Mouse (Mus musculus): ENCODE data around the gene Tnpo1.
"Not testable (repeated sequence)": the region's sequence is repeated elsewhere in the genome, so short reads cannot be mapped to it uniquely, and the experiment has no call there.

Tnpo1 gene

GRCm38 (mm10) chr13:98883774-98884173, 42.4 kb downstream of the Tnpo1 start:
- no peak for DNase-seq

GRCm38 (mm10) chr13:98881991-98882390, 44.2 kb downstream of the Tnpo1 start:
- DNase-seq = peak; percentile 29 to 54

DNA sequence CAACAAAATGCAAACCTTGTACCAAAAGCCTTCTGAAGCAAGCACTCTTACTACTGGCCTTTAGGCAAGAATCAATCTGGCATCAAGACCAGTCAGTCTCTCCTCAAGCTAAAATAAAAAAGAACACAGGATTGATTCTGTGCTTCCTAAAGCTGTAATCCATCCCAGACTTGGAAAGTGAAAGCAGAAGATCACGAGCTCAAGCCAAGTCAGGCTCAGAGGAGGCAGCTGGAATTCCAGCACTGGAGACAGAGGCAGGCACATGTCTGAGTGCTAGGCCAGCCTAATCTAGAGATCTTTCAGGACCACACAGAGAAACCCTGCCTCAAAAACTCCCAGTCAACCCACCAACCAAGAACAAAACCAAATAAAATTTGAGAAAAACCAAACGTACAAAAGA, 45.8 kb downstream of the Tnpo1 start:
- no peak for DNase-seq

DNA sequence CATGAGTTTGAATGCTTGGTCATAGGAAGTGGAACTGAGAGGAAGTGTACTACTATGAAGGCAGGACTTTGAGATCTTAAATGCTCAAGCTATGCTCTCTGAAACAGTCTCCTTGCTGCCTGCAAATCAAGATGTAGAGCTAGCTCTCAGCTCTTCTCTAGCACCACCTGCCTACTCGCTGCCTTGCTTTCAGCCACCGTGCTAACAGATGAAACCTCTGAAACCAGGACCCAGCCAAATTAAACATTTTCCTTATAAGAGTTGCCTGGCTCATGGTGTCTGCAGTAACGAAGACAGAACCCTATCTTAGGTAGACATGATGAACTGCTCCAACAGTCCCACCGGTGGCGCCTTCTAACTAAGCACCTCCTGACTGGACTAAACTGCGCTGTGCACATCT, 46.8 kb downstream of the Tnpo1 start:
- DNase-seq = no peak

- DNase-seq = no peak
Measured at GRCm38 (mm10) chr13:98877165-98877564, 49.0 kb downstream of the Tnpo1 start.

- DNase-seq = no peak
Measured at GRCm38 (mm10) chr13:98874727-98875126, 51.5 kb downstream of the Tnpo1 start.

GRCm38 (mm10) chr13:98872273-98872847, 53.8 kb downstream of the Tnpo1 start:
- no peak for DNase-seq

DNA sequence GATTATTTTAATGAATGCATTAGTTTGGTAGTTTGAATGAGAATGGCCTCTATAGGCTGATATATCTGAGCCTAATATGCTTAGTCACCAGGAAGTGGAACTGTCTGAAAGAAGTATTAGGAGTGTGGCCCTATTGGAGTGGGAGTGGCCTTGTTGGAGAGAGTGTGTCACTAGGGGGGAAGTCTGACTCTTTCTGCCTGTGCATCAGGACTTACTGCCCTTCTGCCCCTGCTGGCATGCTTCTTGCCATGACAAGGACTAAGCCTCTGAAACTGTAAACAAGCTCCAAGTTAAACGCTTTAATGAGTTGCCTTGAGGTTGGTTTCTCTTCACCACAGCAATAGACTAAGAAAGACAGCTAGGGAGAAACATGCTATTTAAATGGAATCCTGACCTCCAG, 54.9 kb downstream of the Tnpo1 start:
- peak; percentile 62 to 68 for DNase-seq

GRCm38 (mm10) chr13:98868236-98868923, 57.8 kb downstream of the Tnpo1 start:
- DNase-seq = peak; percentile 46 to 50

DNA sequence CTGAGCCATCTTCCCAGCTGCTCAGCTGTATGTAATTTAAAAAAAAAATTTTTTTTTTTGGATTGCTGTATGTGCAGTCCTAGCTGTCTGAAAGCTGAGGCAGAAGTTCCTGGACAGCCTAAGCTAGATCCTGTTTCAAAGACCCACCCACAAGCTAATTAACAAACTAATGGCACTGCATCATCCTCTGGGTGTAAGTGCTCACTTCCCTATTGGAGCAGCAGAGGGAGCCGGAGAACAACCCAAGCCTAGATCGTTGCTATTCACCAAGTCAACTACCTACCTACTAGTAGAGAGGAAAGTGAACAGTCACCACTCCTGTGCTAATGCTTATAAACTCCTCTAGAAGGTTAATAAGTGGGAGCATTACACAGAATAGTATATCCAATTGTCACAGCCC, 58.4 kb downstream of the Tnpo1 start:
- DNase-seq = peak; percentile 67 to 73

- no peak for DNase-seq
Measured at GRCm38 (mm10) chr13:98855291-98855690, 70.9 kb downstream of the Tnpo1 start.

GRCm38 (mm10) chr13:98845794-98846193, 80.4 kb downstream of the Tnpo1 start:
- no peak for DNase-seq

DNA sequence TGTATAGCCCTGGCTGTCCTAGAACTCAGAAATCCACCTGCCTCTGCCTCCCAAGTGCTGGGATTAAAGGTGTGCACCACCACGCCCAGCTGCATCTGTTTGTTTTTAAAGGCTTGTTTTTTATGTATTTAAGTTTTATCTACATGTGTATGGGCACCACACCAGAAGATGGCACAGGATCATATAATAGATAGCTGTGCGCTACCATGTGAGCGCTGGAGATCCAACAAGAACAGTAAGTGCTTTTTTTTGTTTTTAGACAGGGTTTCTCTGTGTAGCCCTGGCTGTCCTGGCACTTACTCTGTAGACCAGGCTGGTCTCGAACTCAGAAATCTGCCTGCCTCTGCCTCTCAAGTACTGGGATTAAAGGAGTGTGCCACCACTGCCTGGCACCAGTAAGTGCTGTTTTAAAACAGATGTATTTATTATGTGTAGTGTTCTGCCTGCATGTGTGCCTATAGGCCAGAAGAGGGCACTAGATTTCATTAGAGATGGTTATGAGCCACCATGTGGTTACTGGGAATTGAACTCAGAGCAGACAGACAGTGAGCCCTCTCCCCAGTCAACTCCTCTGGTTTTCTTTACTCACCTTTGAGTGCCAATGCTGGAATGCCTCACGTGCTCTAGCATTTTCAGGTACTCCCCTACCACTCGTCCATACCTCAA, 89.6 kb downstream of the Tnpo1 start:
- no peak for DNase-seq

GRCm38 (mm10) chr13:98835740-98836139, 90.4 kb downstream of the Tnpo1 start:
- DNase-seq = no peak

DNA sequence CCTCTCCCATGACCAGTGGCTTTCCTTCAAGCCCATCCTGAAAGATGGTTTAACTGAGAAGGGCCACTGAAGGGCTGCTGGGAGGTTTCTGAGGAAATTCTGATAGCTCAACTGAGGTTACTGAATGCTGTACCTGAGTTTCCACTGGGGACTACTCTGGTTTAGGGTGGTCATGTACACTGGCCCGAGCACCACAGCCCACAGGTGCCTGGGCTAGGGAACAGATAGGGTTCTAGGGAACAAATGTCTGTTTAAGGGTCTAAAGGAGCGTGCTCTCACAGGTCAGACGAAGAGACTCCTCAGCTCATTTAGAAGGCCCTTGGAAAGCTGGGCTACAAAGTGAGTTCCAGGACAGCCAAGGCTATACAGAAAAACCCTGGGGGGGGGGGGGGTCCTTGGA, 91.5 kb downstream of the Tnpo1 start:
- DNase-seq = no peak

- no peak for DNase-seq
Measured at GRCm38 (mm10) chr13:98834199-98834598, 92.0 kb downstream of the Tnpo1 start.

- no peak for DNase-seq
Measured at GRCm38 (mm10) chr13:98832451-98833450, 93.4 kb downstream of the Tnpo1 start.

DNA sequence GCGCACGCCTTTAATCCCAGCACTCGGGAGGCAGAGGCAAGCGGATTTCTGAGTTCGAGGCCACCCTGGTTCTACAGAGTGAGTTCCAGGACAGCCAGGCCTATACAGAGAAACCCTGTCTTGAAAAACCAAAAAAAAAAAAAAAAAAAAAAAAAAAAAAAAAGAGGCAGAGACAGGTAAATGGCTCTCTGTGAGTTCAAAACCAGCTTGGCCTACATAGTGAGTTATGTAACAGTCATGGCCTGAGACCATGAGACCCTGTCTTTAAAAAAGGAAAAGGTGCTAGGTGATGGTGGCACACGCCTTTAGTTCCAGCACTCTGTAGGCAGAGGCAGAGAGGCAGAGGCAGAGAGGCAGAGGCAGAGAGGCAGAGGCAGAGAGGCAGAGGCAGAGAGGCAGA, 97.2 kb downstream of the Tnpo1 start:
- DNase-seq = not testable (repeated sequence)

DNA sequence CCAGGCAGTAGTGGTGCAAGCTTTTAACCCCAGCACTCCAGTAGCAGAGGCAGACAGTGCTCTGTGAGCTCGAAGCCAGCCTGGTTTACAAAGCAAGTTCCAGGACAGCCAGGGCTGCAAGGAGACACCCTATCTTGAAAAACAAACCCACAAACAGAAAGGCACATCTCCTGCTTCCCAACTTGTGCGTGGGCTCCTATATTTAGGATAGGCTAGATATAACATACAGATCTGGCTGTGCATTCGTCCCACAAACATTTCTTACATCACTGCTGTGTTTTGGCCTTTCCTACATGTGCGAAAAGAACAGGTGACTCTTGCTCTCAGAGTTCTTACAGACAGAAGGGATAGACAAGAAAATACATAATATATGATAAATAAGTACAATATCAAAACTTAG, 100.6 kb downstream of the Tnpo1 start:
- no peak for DNase-seq

DNA sequence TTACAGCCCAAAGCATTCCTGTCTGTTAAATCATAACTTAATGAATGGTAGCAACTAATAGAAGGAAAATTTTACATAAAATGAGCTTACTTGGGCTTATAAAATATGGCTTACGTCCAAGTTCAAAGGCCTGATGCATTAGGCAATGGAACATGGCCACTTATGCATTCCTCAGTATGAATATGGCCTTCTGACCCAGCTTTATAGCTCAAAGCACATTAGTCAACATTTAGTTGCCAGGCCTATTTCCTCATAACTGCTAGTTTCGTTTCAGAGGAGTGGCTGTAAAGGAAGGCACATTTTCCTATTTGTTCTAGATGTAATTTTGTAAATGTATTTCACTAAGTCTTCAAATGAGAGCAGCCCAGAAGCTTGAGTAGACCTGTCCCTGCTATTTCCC, 107.1 kb downstream of the Tnpo1 start:
- DNase-seq = no peak

- peak; percentile 45 to 57 for DNase-seq
Measured at GRCm38 (mm10) chr13:98818205-98818604, 108.0 kb downstream of the Tnpo1 start.

DNA sequence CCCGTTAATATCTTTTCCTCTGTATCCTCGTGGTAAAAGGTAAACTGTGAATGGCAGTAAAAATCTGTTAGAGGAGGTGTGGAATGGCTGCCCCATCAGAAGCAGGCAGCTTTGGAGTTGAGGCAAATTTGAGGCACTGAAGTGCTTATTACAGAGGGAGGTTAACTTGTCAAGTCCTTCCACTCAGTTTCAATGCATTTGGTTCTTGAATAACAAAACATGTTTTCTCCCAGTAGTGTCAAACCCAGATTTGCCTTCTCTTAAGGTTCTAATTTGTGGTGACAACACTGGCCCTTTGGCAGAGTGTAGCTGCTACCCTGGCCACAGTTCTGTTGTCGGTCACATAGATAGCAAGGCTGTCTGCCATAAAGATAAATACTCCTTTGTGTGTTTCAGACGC, 108.4 kb downstream of the Tnpo1 start:
- no peak for DNase-seq
